Mouse (Mus musculus) megakaryocyte-erythroid progenitor cell, adult 5-6 weeks (primary cell): ENCODE data around the gene Mphosph6. TPM values are rescaled to one million over a fixed set of nuclear protein-coding genes. Genes with fewer than 3 reads are reported as not detected.
A peak's percentile ranks its signal among the peaks of the same experiment; 100 is the strongest.

Experiments
- ATAC-seq: replicated peaks from 2 replicates; pipeline ENCODE4 v1.8.0; 2016; ENCODE audit warnings: mild to moderate bottlenecking, inconsistent platforms; ENCODE audit not compliant: severe bottlenecking, poor library complexity, low FRiP score, low TSS enrichment
- total RNA-seq, 2 experiments: library from RNA; stranded (forward) in 1 of 2; stranded (reverse) in 1 of 2; fragments of 200-1000, 215-1000 nt in 1 of 2; fragments of >200 nt in 1 of 2; fragmentation: Nextera tagmentation in 1 of 2; gene quantifications; 2 replicates each; pipeline ENCODE4 v1.2.3; 2014 to 2017

Mphosph6 gene
- total RNA-seq, 2 experiments from 2014 or later = 62.5 to 75.8 TPM

GRCm38 (mm10) chr8:117772597-117772996 is 29.1 kb downstream of the Mphosph6 start:
- ATAC-seq = peak; percentile 20; the same call in 1 of the 2 replicates

GRCm38 (mm10) chr8:117772126-117772525 is 29.6 kb downstream of the Mphosph6 start:
- ATAC-seq = peak; percentile 81

GRCm38 (mm10) chr8:117771115-117771836 is 30.5 kb downstream of the Mphosph6 start:
- peak; percentile 58 for ATAC-seq

GRCm38 (mm10) chr8:117768971-117769370 is 32.8 kb downstream of the Mphosph6 start:
- no peak for ATAC-seq

DNA sequence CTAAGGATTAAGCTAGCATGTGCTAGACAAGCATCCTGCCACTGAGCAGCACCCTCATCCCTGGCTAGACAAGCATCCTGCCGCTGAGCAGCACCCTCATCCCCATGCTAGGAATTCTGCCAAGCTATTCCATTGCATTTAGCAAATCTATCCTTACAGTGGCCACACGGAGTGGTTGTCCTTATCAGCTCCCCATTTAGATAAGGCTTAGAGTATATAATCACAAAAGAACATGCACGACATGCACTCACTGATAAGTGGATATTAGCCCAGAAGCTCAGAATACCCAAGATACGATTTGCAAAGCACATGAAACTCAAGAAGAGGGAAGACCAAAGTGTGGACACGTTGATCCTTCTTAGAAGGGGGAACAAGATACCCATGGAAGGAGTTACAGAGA is 35.8 kb downstream of the Mphosph6 start:
- ATAC-seq = no peak

DNA sequence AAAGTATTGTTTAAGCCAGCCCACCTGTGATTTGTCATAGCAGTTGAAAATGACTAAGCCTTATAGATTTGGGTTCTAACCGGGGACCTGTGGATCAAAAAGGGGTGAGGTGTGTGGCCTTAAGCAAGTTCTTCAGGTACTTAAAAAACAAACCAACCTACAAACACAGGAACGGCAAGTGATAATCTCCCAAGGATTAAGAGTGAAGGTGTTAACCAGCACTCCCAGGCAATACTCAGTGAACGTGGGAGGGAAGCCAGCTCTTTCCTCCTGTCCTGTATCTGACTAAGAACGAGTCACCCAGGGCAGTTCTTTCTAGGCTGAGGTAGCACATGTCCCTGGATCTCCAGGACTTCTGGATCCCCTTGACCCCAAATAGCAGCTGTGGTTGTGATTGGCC is 37.1 kb downstream of the Mphosph6 start:
- ATAC-seq = no peak

GRCm38 (mm10) chr8:117762776-117763175 is 39.0 kb downstream of the Mphosph6 start:
- ATAC-seq = no peak

DNA sequence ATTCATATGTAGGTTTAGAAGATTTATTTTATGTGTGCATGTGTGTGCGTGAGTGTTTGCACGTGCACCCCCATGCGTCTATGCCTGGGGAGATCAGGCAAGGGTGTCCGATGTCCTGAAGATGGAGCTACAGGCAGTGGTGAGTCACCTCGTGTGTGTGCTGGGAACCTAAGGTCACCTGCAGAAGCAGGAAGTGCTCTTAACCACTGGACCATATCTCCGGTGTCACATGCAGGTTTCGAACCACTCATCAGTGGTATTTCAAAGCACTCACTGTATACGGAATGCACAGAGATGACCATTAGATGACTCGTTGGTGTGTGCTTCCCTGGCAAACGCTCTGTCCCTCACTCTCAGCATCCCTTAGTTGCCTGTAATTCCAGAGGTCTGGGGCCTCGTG is 43.8 kb downstream of the Mphosph6 start:
- ATAC-seq = no peak

GRCm38 (mm10) chr8:117749436-117749835 is 52.3 kb downstream of the Mphosph6 start:
- ATAC-seq = no peak

DNA sequence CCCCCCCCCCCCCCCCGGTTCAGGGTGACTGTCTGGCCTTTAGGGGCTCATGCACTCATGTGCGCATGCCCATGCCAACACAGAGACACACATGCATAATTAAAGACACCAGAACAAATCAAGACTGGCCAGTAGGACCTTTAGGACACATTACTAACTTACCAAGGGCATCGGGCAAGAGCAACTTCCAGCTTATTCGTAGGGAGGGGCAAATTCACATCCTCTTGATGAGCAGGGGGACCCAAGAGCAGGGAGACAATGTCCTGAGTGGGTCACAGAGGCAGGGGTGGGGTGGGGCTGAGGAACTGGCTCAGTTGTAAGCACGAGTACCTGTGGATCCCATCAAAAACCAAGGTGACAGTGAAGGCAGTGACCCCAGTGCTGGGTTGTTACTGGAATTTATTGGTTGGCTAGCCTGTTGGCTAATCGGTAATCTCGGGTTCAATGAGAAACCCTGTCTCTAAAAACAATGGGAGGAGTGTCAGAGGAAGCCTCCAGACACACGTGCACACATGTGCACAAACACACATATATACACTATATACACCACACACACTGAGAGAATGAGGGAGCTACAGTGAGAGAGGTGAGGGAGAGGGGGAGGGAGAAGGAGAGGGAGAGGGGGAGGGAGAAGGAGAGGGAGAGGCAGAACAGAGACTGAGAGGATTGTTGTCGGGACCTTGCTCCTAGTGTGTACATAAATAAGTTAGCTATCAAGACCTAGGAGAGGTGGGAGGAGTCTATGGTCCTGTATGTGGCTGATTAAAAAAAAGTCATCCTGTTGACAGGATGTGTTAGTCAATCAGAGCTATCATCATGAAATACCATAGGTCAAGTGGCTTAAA is 53.6 kb downstream of the Mphosph6 start:
- no peak for ATAC-seq

DNA sequence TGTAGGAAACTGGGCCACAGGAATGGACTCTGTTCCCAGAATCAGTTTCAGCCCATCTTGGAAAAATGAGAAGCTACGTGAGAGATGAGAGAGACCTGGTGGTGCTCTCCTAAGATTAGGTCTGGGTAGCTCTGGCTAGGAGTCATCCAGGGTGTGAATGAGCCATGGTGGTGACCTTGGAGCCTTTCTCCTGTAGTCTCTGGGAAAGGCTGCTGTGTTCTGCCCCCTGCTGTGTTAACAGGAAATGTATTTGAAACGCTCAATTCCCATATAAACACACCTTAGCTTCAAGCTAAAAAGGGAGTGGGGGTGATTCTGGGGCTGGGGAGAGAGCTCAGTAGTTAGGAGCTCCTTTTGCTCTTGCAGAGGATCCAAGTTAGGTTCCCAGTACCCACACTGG is 54.3 kb downstream of the Mphosph6 start:
- ATAC-seq = no peak

DNA sequence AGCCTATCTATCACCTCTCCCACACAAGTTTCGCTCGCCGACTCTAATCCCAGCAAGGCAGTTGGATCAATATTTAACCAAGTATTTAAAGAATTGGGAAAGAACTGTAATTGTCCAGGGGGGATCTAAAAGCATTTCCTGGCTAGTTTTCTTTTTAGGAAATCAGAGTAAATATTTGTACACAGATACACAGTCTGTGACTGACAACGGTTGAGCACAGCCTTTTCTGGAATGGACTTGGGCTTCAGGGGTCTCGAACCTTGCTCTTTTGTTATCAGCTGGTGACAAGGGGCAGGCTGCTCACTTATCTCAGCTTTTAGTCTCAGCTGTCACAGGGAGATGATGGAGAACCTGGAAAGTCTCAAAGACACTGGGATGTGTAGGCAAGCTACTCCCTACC is 55.1 kb downstream of the Mphosph6 start:
- no peak for ATAC-seq

GRCm38 (mm10) chr8:117742431-117743012 is 59.2 kb downstream of the Mphosph6 start:
- ATAC-seq = no peak

Other genes starting within 250 kb of the Mphosph6 start
- 2.3 and 4.0 TPM in 2 replicates for gene Sdr42e1, start 128.3 kb downstream of the Mphosph6 start, total RNA-seq (2014; fragmentation: Nextera tagmentation)
- gene Sdr42e1, start 128.3 kb downstream of the Mphosph6 start, total RNA-seq (2017) = 0.89 and 4.3 TPM in 2 replicates
- gene Hsd17b2, start 100.0 kb downstream of the Mphosph6 start, total RNA-seq (2014; fragmentation: Nextera tagmentation) = not detected in 2 replicates
- gene Hsd17b2, start 100.0 kb downstream of the Mphosph6 start, total RNA-seq (2017) = not detected in 2 replicates